Mouse (Mus musculus) heart, adult 2 months (tissue): ENCODE data around the gene Smug1.

ENCODE experiments used
- CTCF ChIP-seq: fragments of 200-600 bp; IDR thresholded peaks from 2 replicates; pipeline ENCODE4 v1.8.1; 2022; ENCODE audit warnings: antibody characterized with exemption, mild to moderate bottlenecking, moderate library complexity
- POLR2A ChIP-seq: fragments of 200-500 bp; IDR thresholded peaks from 2 replicates; pipeline ENCODE4 v1.6.1; 2011; ENCODE audit warnings: mild to moderate bottlenecking, low read depth, low read length, control low read depth; ENCODE audit not compliant: insufficient read depth

- TF ChIP-seq CTCF (no peak), POLR2A (no peak)
These were observed 10.0 kb downstream of the Smug1 start for GRCm38 (mm10) chr15:103156890-103157289.
